Mouse (Mus musculus) frontal cortex, postnatal 25 days (tissue): ENCODE data around the gene Gimap8.
"Not testable (repeated sequence)": the region's sequence is repeated elsewhere in the genome, so short reads cannot be mapped to it uniquely, and the experiment has no call there.

Source experiments
- DNase-seq, 2 experiments: peaks; one replicate each; pipeline ENCODE4 v3.0.0; 2022; ENCODE audit warnings: low spot score in 2 of 2

Gimap8 gene

DNA sequence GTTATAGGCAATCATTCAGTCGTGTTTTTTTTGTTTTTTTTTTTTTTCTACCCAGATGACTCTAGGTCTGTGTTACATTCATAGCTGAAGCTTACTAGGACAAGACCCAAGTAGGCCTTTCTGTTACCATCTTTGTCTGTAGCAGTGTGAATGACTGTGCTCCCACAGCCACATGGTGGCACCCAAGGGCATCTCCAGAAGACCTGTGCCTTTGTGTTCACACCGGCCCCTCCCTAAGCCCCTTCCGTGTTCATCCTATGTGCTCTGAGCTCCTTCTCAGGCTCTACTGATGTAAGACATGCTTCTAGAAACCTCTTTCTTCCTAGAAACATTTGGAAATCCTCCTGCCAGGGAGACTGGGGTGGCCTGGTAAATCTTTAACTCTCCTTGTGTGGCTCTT is at the start of gene Gimap8:
Gimap8 (plus strand) TSS at position 240 of the 400 bp plus-strand sequence.
- no peak for DNase-seq

DNA sequence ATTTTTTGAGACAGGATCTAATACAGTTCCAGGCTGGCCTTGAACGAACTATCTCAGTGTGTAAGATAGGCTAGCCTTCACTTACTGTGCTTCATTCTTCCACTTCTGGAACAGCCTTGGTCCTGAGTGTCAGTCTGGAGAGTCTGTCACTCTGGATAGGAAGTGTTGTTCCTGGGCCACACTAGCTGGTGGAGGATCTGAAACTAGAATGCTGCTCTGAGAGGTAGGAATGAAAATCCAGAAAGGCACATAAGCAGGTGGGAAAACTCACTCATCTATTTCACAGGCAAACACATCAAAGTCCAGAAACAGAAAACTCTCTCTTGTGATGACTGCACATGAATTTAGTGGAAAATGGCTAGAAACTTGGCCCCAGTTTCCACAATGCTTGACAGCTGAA is 46.4 kb upstream of the Gimap8 start:
- no peak for DNase-seq

DNA sequence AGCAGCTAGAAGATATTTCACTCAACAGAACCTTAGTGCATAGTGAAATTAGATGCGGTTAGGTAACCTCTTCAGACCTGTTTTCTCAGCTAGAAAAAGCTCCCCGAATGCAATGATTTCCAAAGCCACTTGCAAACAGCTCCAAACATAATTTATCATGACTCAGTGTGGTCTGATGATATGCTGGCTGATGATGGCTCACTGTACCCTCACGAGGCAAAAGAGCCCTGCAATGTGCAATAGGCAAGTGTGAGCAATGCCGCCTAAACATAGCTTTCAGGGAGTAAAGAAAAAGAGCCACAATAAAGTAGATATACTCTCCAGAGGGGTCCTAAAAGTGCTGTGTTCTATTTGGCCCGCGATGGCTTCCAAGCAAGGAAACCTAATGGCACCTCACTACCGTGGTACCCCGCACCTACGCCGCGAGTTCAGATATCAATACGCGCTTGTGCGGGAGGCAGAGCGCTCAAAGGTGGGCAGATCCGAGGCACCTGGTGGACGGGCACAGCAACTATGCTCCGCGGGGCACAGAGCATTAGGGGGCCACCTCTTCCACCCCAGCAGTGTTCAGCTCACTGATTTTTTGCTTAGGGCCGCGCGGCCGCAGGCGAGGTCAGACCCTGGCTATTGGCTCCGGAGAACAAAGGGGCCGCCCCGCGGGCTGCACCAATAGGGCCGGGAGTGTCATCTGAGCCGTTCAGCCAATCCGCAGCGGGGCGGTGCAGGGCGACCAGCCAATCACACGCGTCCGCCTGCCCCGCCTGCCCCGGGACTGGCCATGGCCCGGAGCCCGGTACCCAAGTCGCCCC is 45.6 kb upstream of the Gimap8 start, which contains the start of gene Zfp775:
Zfp775 (plus strand) TSS at position 793 of the 809 bp plus-strand sequence.
- DNase-seq: peak; percentile 88 to 94

DNA sequence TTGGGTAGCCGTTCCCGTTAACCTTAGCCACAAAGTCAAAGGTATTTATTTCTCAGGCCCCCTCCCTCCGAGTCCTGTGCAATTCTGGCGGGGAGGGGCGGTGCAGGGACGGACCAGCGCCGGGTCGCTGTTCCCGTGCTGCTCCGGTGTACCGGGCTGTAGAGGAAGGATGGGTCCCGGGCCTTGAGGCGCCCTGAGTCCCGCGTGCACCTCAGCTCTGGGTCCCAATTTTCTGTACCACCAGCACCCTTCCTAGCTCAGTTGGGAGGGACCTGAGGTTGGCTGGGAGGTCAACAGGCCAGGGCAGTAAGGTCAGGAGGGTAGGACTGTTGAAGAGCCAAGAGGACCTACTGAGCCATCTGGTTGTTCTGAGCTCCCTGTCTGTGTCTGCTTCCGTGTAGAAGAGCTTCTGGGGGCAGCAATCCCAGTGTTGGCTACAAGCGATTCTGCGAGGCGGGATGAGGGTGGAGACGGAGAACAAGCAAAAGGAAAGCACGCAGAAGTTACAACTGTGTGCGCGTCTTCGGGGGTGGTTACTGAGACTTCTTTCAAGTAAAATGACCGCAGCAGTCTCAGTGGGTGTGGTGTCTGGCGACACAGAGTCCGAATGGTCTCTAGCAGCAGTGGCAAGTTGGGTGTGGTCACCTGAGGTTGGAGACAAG is 44.8 kb upstream of the Gimap8 start:
- DNase-seq: no peak

DNA sequence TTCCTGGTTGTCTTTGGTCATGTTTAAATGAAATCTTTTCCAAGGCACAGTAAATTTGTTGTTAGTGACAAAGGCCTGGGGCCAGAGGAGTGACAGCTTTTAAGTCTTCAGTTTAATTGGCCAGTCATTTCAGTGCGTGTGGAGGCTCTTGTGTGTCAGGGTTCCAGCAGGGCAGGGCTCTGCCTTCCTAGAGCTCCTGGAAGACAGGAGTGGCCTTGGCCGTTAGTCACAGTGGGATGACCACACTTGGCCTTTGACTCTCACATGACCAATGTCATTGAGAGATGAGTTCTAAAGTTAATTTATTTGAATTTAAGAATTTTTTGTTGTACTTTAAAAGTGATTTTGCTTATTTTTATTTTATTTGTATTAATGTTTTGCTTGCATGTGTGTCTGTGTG is 38.9 kb upstream of the Gimap8 start:
- DNase-seq: no peak

DNA sequence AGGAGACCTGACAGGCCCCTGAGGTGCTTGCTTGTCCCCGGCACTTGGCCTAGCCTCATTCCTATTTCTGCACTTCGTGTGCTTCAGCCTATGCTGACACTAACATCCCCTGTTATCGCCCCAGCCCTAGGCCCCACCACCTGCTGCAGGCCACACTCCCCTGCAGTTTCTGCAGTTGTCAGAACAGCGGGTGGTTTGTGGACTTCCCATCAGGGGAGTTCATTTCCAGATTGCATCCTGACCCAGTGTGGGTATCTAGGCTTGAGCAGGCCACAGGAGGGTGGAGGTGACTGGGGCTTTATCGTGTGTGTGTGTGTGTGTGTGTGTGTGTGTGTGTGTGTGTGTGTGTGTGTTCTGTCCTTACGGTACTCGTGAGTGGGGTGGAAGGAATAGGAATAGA is 37.5 kb upstream of the Gimap8 start:
- DNase-seq: no peak

DNA sequence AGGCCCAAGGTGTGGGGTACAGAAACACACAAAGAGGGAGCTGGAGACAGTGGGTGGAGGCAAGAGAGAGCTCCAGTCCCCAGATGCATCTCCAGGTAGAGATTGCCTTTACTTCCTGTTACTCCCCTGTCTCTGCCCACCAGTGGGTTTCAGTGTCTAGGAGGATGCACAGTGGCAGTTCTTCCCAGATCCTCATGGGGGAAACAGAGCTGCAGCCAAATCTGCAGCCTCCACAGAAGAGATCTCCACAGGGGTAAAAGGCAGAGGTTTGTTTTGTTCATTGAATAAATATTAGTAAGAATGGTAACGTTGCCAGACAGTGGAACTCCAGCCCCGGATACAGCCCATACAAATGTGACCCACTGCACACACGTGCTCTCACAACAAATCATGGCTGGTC is 36.4 kb upstream of the Gimap8 start:
- no peak for DNase-seq

DNA sequence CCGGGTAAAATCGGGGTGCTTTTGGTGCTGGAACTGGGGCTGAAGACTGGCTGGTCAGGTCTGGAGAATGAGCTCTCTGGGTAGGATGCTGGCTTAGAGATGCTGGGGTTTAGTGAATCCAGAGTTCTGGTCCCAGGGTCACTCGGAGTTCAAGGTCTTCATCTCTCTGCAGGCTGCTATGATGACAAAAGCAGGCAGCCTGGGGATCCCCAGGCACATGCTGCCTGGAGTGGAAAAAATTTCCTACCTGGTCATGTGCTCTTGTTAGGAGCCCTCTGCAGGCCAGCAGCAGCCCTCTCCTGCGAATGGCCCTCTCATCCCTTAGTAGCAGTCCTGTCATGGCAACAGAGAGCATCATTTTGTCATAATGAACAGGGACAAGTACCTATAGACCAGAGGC is 33.6 kb upstream of the Gimap8 start:
- DNase-seq: no peak

DNA sequence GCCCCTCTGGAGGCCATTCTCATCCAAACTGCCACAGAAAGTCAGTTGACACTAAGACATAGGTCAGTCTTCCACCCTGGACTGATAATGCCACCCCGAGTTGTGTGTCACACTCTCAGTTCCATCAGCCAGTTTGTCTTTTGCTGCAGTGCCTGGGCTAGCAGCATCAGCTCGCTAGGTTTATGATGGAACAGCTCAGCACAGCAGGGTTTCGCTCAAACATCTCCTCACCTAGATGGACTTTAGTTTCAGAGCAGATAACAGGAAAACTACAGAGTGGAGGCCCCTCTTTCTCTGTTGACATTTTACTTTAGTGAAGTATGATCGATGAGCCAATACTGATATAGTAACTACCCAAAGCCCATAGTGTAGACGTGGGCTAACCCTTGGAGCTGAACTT is 32.3 kb upstream of the Gimap8 start:
- no peak for DNase-seq

DNA sequence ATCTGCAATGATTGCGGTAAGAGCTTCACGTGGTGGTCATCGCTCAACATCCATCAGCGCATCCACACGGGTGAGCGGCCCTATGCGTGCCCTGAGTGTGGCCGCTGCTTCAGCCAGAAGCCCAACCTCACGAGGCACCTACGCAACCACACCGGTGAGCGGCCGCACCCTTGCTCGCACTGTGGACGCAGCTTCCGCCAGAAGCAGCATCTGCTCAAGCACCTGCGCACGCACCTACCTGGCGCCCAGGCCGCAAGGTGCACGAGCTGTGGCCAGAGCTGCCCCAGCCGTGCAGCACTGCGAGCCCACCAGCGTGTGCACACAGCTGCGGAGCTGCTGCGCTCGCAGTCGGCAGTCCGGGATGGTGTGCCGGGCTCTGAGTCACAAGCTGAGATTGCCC is 27.0 kb upstream of the Gimap8 start:
- DNase-seq: no peak

DNA sequence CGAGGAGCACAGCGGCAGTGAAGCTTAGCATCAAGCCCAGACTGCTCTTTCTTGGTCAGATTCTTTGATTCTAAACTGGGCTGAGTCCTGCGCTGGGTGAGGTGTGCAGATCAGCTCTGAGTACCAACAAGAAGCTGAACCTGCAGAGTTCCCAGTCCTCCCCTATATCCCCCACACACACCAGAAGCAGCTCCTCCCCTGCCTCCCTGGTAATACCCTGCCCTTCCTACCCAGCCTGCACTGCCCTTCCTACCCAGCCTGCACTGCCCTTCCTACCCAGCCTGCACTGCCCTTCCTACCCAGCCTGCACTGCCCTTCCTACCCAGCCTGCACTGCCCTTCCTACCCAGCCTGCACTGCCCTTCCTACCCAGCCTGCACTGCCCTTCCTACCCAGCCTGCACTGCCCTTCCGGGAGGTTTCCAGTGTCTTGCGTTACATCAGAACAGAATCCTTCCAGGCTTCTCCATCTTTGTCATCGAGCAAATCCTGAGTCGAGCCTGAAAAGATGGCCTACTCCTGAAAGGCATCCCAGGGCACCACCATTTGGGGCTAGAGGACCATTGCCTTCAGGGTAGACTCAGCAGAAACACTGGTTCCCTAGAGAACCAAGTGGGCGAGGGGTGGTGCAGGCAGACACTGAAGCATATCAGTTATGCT is 24.7 kb upstream of the Gimap8 start:
- not testable (repeated sequence) for DNase-seq

DNA sequence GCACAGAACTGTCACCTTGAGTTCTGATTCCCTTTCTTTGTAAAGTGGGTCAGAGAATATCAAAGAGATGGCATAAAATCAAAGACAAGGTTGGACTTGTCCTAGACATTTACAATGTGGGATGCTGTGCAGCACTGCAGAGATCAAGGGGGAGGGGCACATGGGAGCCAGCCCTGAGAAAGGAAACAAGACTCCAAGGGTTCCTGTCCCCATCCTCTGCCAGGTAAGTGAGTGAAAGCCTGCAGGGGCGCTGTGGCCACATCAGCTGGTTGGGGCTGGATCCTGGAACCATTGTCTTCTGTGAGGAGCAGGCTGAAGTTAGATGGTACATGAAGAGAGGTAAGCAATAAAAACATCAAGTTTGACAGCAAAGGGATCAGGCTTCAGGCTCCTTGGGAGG is 23.6 kb upstream of the Gimap8 start:
- DNase-seq: no peak

DNA sequence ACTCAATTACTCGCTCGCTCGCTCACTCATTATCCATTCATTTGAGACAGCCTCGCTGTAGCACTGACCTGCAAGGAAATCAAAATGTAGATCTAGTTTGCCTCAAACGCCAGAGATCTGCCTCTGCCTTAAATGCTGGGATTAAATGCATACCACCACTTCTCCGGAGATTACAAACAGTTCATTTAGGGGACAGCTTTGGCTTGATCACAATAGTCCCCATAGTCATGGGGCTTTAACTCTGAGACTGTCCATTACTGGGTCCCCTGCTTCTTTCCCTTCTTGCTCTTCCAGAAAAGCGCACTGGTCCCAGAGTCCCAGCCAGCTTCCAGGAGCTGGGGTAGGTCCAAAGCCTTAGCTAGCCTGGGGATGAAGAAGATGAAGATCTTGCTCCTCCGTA is 20.6 kb upstream of the Gimap8 start, which contains the start of gene AI854703:
AI854703 (plus strand) TSS at position 301 of the 400 bp plus-strand sequence.
- DNase-seq: no peak

DNA sequence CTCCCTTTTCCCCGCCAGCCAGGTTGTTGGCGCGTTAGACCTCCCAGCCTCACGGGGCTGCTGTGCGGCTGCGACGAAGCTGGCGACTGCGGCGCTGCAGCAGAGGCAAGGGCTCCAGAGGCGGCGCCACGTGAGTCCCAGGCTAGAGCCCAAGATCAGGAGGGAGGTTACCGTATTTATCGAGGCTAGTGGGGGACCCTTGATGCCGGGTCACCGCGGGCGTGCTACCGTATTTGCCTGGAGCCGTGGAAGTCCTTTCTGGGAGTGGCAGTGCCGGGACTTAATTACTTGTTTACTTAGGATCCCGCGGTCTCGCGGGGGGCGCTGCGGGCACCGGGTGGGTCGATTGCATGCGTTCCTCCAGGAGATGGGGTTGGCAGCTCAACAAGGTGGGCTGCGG is 20.1 kb upstream of the Gimap8 start:
- DNase-seq: peak; percentile 50 to 54

DNA sequence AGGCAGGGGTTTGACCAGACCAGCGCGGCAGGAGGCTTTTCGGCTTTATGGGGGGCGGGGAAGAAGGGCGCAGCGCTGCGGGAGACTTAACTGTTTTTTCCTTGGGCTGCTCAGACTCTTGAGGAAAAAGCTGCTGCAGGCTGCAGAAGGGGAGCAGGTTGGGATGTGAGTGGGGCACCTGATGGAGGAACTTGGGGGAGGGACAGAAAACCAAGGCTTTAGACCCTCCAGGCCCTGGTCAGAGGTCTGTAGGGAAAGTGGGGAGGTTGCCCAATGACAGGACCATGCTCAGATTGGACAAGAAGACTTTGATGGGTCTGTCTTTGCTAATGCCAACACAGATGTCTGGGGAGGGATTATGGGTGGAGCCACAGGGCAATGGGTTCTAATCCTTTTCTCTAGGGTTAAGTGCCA is 19.5 kb upstream of the Gimap8 start:
- no peak for DNase-seq

DNA sequence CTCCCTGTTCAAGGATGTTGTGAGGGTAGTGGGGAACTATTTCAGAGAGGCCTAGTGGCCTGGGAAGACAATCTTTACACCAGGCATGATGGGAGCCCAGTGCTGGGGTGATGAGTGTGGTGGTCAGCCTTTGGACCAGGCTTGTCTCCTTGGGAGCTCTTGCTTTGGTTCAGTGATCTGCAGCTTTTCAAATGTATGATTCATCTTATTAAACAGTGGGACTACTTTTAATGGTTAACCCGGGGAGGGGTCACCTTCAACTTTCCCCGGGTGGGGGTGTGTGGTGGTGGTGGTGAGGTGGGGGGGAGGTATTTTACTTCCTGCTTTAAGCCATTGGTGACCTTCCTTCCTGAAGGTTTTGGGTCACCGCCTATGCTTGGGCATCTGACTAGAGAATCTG is 18.7 kb upstream of the Gimap8 start:
- DNase-seq: no peak

DNA sequence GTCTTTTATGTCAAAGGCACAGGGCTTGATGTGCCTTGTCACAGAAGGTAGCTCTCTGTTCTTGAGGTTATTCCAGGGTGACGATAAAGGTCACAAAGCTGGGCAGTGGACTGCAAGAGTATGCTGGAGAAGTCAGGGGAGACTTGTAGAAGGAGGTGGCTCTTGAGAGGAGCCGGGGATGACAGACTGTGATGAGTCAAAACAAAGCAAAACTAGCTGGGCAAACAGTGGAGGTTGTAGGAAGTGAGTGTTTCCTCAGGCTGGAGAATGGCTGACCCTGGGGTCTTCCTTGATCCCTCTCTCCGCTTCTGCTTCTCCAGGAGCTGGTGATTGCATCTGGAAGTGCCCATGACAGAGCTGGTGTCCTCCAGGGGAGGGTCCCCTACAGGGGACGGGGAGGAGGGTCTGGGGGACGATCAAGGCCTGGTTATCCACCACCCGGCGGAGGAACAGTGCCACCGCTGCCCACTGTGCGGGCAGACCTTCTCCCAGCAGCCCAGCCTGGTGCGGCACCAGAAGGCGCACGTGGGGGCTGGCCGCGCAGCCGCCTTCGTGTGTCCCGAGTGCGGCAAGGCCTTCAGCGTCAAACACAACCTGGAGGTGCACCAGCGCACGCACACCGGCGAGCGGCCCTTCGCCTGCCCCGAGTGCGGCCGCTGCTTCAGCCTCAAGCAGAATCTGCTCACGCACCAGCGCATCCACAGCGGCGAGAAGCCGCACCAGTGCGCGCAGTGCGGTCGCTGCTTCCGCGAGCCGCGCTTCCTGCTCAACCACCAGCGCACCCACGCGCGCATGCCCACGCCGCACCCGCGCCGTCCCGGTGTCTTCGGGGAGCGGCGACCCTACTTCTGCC is 18.0 kb upstream of the Gimap8 start:
- peak; percentile 34 to 40 for DNase-seq

DNA sequence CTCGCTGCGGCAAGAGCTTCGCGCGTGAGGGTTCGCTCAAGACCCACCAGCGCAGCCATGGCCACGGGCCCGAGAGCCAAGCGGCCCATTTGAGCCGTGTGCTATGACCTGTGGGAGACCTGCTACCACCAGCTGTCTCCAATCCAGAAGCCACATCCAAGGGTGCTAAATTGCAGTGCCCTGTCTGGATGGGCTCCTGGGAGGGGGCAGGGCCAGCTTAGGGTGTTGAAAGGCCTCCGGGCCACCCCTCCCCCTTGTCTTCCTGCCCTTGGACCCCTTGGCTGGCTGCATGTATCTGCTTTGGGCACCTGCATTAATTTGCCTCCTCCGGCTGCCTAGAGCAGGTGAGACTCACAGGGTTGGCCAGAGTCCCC is 17.4 kb upstream of the Gimap8 start:
- no peak for DNase-seq

DNA sequence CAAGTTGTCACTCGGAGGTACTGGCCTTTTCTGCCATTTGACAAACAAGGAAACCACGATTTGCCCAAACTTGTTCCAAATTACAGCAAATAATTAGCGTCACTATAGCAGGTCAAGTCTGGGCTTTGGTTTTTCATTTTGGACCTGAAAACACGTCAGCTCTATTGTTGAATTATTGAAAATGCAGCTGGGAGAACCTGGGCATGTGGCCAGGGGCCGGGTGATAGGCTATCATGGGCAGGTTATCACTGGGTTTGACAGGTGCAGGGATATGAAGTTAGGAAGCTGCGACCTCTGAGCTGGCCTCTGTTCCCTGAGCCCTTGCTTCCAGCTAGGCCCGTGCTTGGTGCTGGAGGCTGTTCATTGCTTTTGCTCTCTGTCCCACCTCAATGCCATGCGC is 16.2 kb upstream of the Gimap8 start:
- DNase-seq: no peak

DNA sequence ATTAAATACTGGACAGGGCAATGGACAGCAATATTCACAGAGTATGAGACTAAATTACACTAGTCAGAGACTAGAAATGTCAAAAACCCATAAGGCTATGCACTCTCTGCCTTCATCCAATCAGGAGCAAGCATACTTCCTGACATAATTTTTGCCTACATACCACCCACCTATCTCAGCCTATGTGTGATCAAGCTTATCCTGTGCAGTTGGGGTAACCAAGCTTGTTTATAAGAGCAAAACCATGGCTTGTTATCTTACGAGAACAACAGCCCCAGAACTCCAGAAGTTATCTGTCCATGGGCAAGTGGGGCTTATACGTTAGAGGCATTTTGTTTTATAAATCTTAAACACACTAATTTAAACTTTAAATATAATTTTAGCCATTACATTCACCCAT is 11.9 kb upstream of the Gimap8 start:
- no peak for DNase-seq

DNA sequence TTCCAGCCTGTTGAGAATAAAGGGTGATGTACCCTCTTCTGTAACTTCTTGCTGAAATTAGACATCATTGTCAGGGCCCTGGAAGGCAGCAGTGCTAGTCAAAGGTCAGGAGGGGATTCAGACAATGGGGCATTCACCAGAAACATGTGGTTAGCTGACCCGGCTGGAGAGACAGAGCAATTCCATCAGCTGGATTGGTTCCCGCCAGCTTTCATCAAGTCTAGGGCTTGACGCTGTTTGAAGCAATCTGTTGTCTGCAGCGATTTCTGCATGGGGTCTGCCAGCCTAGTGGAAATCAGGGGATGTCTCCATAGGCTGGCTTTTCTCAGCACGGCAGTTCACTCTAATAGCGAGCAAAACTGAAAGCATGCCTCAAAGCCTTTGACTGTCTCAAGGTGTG is 10.5 kb upstream of the Gimap8 start:
- no peak for DNase-seq
